Comparison of ENCODE assay signal across 20 mouse cellular contexts in genomic region chr10:122779351-122779750, GRCm38 (mm10).
DNase-seq lines count a peak whose midpoint lies in the region; ATAC-seq lines count a peak whose summit lies in the region.
"Had no signal": no experiment of that assay in that cellular context is flagged by ENCODE, and none has a peak within 500 bp of the region (broad histone marks: within the 10 kb centered on the region; RNA-seq: fewer than 3 reads in every experiment).

No protein-coding gene starts in this region.

- H3K9ac ChIP-seq in hindbrain, embryonic 13.5 days, result no peak overlapping the region
- no peak overlapping the region for H3K9ac ChIP-seq in midbrain, embryonic 11.5 days (ENCODE audit: low read length)
- H3K9ac ChIP-seq in midbrain, embryonic 15.5 days, result no peak overlapping the region
- H3K9ac ChIP-seq in embryonic facial prominence, embryonic 11.5 days (replicated peaks; ENCODE audit: low read length), result no peak overlapping the region
- H3K9ac ChIP-seq: heart, embryonic 15.5 days; liver, embryonic 12.5 days; neural tube, embryonic 12.5 days had no signal

- no peaks in the 10 kb centered on the region for H3K9me3 ChIP-seq in hindbrain, embryonic 10.5 days
- H3K9me3 ChIP-seq in hindbrain, embryonic 13.5 days, result no peaks in the 10 kb centered on the region
- H3K9me3 ChIP-seq in midbrain, embryonic 11.5 days (ENCODE audit: control insufficient read depth, low read length), result no peaks in the 10 kb centered on the region
- no peaks in the 10 kb centered on the region for H3K9me3 ChIP-seq in midbrain, embryonic 15.5 days
- H3K9me3 ChIP-seq in embryonic facial prominence, embryonic 11.5 days (replicated peaks; ENCODE audit: control insufficient read depth, low read length), result no peaks in the 10 kb centered on the region
- H3K9me3 ChIP-seq: heart, embryonic 15.5 days; liver, embryonic 12.5 days; neural tube, embryonic 12.5 days had no signal

- H3K27ac ChIP-seq in hindbrain, embryonic 10.5 days, result 0 out of 2 replicates have a peak overlapping the region, but pooled peaks have one; percentile 14
- no peak overlapping the region for H3K27ac ChIP-seq in hindbrain, embryonic 13.5 days
- H3K27ac ChIP-seq in midbrain, embryonic 11.5 days (ENCODE audit: low read depth, low read length), result no peak overlapping the region
- H3K27ac ChIP-seq in midbrain, embryonic 15.5 days, result no peak overlapping the region
- H3K27ac ChIP-seq in embryonic facial prominence, embryonic 11.5 days (replicated peaks; ENCODE audit: low read depth, low read length), result no peak overlapping the region
- H3K27ac ChIP-seq: heart, embryonic 15.5 days; left cerebral cortex, adult 2 months; liver, embryonic 12.5 days; neural tube, embryonic 12.5 days had no signal

- peak; percentile 76 for DNase-seq in hindbrain, embryonic 10.5 days (ENCODE audit: low spot score)
- DNase-seq in midbrain, embryonic 11.5 days (ENCODE audit: low spot score, missing footprints), result no peak
- DNase-seq in embryonic facial prominence, embryonic 11.5 days (ENCODE audit: low spot score), result no peak
- peak; percentile 66 for DNase-seq in yolk sac, embryonic 10.5 days (ENCODE audit: low spot score)
- DNase-seq in spleen, postnatal 4 days (ENCODE audit: low spot score in 2 of 2), result no peak
- no peak for DNase-seq in thymus, postnatal 14 days
- DNase-seq: adrenal gland, adult 8-10 months; cerebellum, adult 11 months; cerebellum, postnatal 10 days; left cerebral cortex, postnatal 4 days; lung, adult 2 months; thymus, postnatal 4 days had no signal

- no peaks in the 10 kb centered on the region for H3K36me3 ChIP-seq in hindbrain, embryonic 10.5 days
- no peaks in the 10 kb centered on the region for H3K36me3 ChIP-seq in hindbrain, embryonic 13.5 days
- no peaks in the 10 kb centered on the region for H3K36me3 ChIP-seq in midbrain, embryonic 11.5 days (ENCODE audit: control insufficient read depth, insufficient read depth, low read length)
- no peaks in the 10 kb centered on the region for H3K36me3 ChIP-seq in midbrain, embryonic 15.5 days (replicated peaks)
- H3K36me3 ChIP-seq in embryonic facial prominence, embryonic 11.5 days (replicated peaks; ENCODE audit: control insufficient read depth, insufficient read depth, low read depth, low read length), result no peaks in the 10 kb centered on the region
- H3K36me3 ChIP-seq: heart, embryonic 15.5 days; liver, embryonic 12.5 days; neural tube, embryonic 12.5 days had no signal

- H3K27me3 ChIP-seq in hindbrain, embryonic 10.5 days (ENCODE audit: insufficient read depth, poor library complexity, severe bottlenecking), result peaks cover 39% of the 10 kb centered on the region
- no peaks in the 10 kb centered on the region for H3K27me3 ChIP-seq in hindbrain, embryonic 13.5 days
- H3K27me3 ChIP-seq in midbrain, embryonic 11.5 days (ENCODE audit: control insufficient read depth, insufficient read depth, low read length), result no peaks in the 10 kb centered on the region; the same call in 1 of the 2 replicates
- no peaks in the 10 kb centered on the region for H3K27me3 ChIP-seq in midbrain, embryonic 15.5 days (replicated peaks)
- no peaks in the 10 kb centered on the region for H3K27me3 ChIP-seq in embryonic facial prominence, embryonic 11.5 days (ENCODE audit: control insufficient read depth, insufficient read depth, low read length)
- H3K27me3 ChIP-seq: heart, embryonic 15.5 days; liver, embryonic 12.5 days; neural tube, embryonic 12.5 days had no signal

- H3K4me3 ChIP-seq in hindbrain, embryonic 10.5 days, result no peak overlapping the region
- no peak overlapping the region for H3K4me3 ChIP-seq in hindbrain, embryonic 13.5 days
- no peak overlapping the region for H3K4me3 ChIP-seq in midbrain, embryonic 11.5 days (ENCODE audit: low read depth, low read length)
- H3K4me3 ChIP-seq in midbrain, embryonic 15.5 days, result no peak overlapping the region
- no peak overlapping the region for H3K4me3 ChIP-seq in embryonic facial prominence, embryonic 11.5 days (ENCODE audit: low read depth, low read length)
- H3K4me3 ChIP-seq: erythroblast, embryonic 14.5 days; heart, embryonic 15.5 days; left cerebral cortex, adult 2 months; liver, embryonic 12.5 days; neural tube, embryonic 12.5 days had no signal

- 7% methylated on average over 12 of the region's 12 CpGs for WGBS in hindbrain, embryonic 10.5 days
- WGBS in hindbrain, embryonic 13.5 days, result 8% methylated on average over 12 of the region's 12 CpGs
- WGBS in midbrain, embryonic 11.5 days, result 8% methylated on average over 12 of the region's 12 CpGs
- 19% methylated on average over 12 of the region's 12 CpGs for WGBS in midbrain, embryonic 15.5 days
- 8% methylated on average over 12 of the region's 12 CpGs for WGBS in embryonic facial prominence, embryonic 11.5 days

- ATAC-seq in hindbrain, embryonic 13.5 days (ENCODE audit: low FRiP score), result no peak
- ATAC-seq in midbrain, embryonic 11.5 days (ENCODE audit: low FRiP score), result peak; percentile 76
- ATAC-seq in midbrain, embryonic 15.5 days (replicated peaks), result no peak
- ATAC-seq in embryonic facial prominence, embryonic 11.5 days (replicated peaks; ENCODE audit: insufficient number of reproducible peaks, low FRiP score, low TSS enrichment, low read depth), result peak; percentile 54; the same call in 1 of the 2 replicates
- ATAC-seq: inflammation-experienced regulatory T-cells, adult 6 months; liver, embryonic 12.5 days had no signal

- peaks cover 29% of the 10 kb centered on the region for H3K4me1 ChIP-seq in hindbrain, embryonic 10.5 days (replicated peaks)
- H3K4me1 ChIP-seq in hindbrain, embryonic 13.5 days (replicated peaks), result peaks cover 13% of the 10 kb centered on the region; the same call in 1 of the 2 replicates
- peaks cover 7% of the 10 kb centered on the region; the same call in 1 of the 2 replicates for H3K4me1 ChIP-seq in midbrain, embryonic 11.5 days (ENCODE audit: control insufficient read depth, insufficient read depth, low read length)
- no peaks in the 10 kb centered on the region for H3K4me1 ChIP-seq in midbrain, embryonic 15.5 days
- no peaks in the 10 kb centered on the region for H3K4me1 ChIP-seq in embryonic facial prominence, embryonic 11.5 days (ENCODE audit: control insufficient read depth, insufficient read depth, low read length)

- no peak overlapping the region for H3K4me2 ChIP-seq in hindbrain, embryonic 13.5 days
- no peak overlapping the region for H3K4me2 ChIP-seq in midbrain, embryonic 11.5 days
- H3K4me2 ChIP-seq in midbrain, embryonic 15.5 days, result no peak overlapping the region
- H3K4me2 ChIP-seq in embryonic facial prominence, embryonic 11.5 days (ENCODE audit: low read depth, low read length), result no peak overlapping the region
- H3K4me2 ChIP-seq: heart, embryonic 15.5 days; liver, embryonic 12.5 days; neural tube, embryonic 12.5 days had no signal

Comparison
In these comparisons a context has a peak if more than half of its experiments do, and no peak if none do; other contexts are left out.
1. ATAC-seq: peak in midbrain, embryonic 11.5 days (single experiment) and embryonic facial prominence, embryonic 11.5 days (single experiment); none in hindbrain, embryonic 13.5 days (single experiment) and midbrain, embryonic 15.5 days (single experiment).
2. DNase-seq: peak in hindbrain, embryonic 10.5 days (single experiment) and yolk sac, embryonic 10.5 days (single experiment); none in midbrain, embryonic 11.5 days (single experiment), embryonic facial prominence, embryonic 11.5 days (single experiment), spleen, postnatal 4 days (0 of 2) and thymus, postnatal 14 days (single experiment).